Mouse (Mus musculus) limb, embryonic 11.5 days (tissue): ENCODE results near the gene BC024978. TPM values are rescaled to one million over a fixed set of nuclear protein-coding genes. Genes with fewer than 3 reads are reported as not detected.

Source experiments
- ATAC-seq: fragments of 200-750 bp; cut with Nextera tagmentation; 2 replicates; pipeline ENCODE4 v1.8.0; 2017; ENCODE audit warnings: low read depth; ENCODE audit not compliant: insufficient number of reproducible peaks, low FRiP score, low TSS enrichment
- DNase-seq: peaks from one replicate; pipeline ENCODE4 v3.0.0-alpha.2; 2015; ENCODE audit warnings: low spot score
- H3K27ac ChIP-seq: fragments of 300-500 bp; sonication (generic); replicated peaks from 2 replicates; pipeline ENCODE4 v1.5.1; 2014; ENCODE audit warnings: low read depth, mild to moderate bottlenecking, low read length
- H3K27me3 ChIP-seq: fragments of 300-500 bp; sonication (generic); 2 replicates; pipeline ENCODE4 v1.6.1; 2014; ENCODE audit warnings: mild to moderate bottlenecking, low read length, mixed read lengths; ENCODE audit not compliant: control insufficient read depth, insufficient read depth
- H3K36me3 ChIP-seq: fragments of 300-500 bp; sonication (generic); 2 replicates; pipeline ENCODE4 v1.6.1; 2014; ENCODE audit warnings: mild to moderate bottlenecking, low read length, moderate library complexity, mixed read lengths; ENCODE audit not compliant: control insufficient read depth, insufficient read depth
- H3K4me1 ChIP-seq: fragments of 300-500 bp; sonication (generic); 2 replicates; pipeline ENCODE4 v1.6.1; 2014; ENCODE audit warnings: low read length, mixed read lengths; ENCODE audit not compliant: control insufficient read depth, insufficient read depth
- H3K4me2 ChIP-seq: fragments of 300-500 bp; sonication (generic); 2 replicates; pipeline ENCODE4 v1.6.1; 2014; ENCODE audit warnings: low read depth, mild to moderate bottlenecking, moderate library complexity; ENCODE audit not compliant: severe bottlenecking
- H3K4me3 ChIP-seq: fragments of 300-500 bp; sonication (generic); 2 replicates; pipeline ENCODE4 v1.5.1; 2014; ENCODE audit warnings: low read depth, low read length
- H3K9ac ChIP-seq: fragments of 300-500 bp; sonication (generic); 2 replicates; pipeline ENCODE4 v1.6.1; 2014; ENCODE audit warnings: mild to moderate bottlenecking, low read length
- H3K9me3 ChIP-seq: fragments of 300-500 bp; sonication (generic); 2 replicates; pipeline ENCODE4 v1.6.1; 2016; ENCODE audit warnings: low read length; ENCODE audit not compliant: control insufficient read depth
- WGBS: fragments of 180-500 bp; shearing (Covaris S2); extraction: QIAGEN DNeasy Blood & Tissue Kit; methylation state at CpG from one replicate; pipeline ENCODE4 v1.1.7; 2014; 5-methylcytosine and 5-hydroxymethylcytosine counted together
- polyA plus RNA-seq: library from polyadenylated mRNA; unstranded; fragments of >200 nt; fragmentation: Nextera tagmentation; extraction: Ambion mirVana; gene quantifications from 2 replicates; pipeline ENCODE4 v1.2.1, GENCODE M21; 2014

The BC024978 gene
- polyA plus RNA-seq, 1 experiment from 2014 or later = 3.9 TPM

- peaks cover 45% of the 10 kb centered on the region for H3K36me3 ChIP-seq
- H3K9me3 ChIP-seq = no peaks in the 10 kb centered on the region
- no peak overlapping the region for H3K4me3 ChIP-seq
- H3K4me1 ChIP-seq = peaks cover 15% of the 10 kb centered on the region
- no peak overlapping the region for H3K4me2 ChIP-seq
- 83% methylated on average over 4 of the region's 4 CpGs for WGBS
- no peak overlapping the region for H3K9ac ChIP-seq
- no peak overlapping the region for H3K27ac ChIP-seq
- ATAC-seq = no peak
- H3K27me3 ChIP-seq = no peaks in the 10 kb centered on the region
- DNase-seq = no peak
Measured at GRCm38 (mm10) chr7:27193731-27194130, 1.9 kb upstream of the BC024978 start.

GRCm38 (mm10) chr7:27197136-27197535, 1.6 kb downstream of the BC024978 start:
- Histone ChIP-seq H3K36me3 (peaks cover 14% of the 10 kb centered on the region), H3K4me3 (no peak overlapping the region), H3K27ac (no peak overlapping the region), H3K9me3 (no peaks in the 10 kb centered on the region), H3K4me1 (peaks cover 15% of the 10 kb centered on the region), H3K9ac (no peak overlapping the region), H3K4me2 (no peak overlapping the region), H3K27me3 (no peaks in the 10 kb centered on the region)
- ATAC-seq = no peak
- 92% methylated on average over 3 of the region's 3 CpGs for WGBS
- DNase-seq = no peak

GRCm38 (mm10) chr7:27197634-27198033, 2.1 kb downstream of the BC024978 start:
- Histone ChIP-seq H3K4me1 (peaks cover 15% of the 10 kb centered on the region), H3K27me3 (no peaks in the 10 kb centered on the region), H3K9me3 (no peaks in the 10 kb centered on the region), H3K4me3 (no peak overlapping the region), H3K27ac (no peak overlapping the region), H3K9ac (no peak overlapping the region), H3K4me2 (no peak overlapping the region), H3K36me3 (peaks cover 10% of the 10 kb centered on the region; the same call in 1 of the 2 replicates)
- ATAC-seq = no peak
- 91% methylated on average over 8 of the region's 8 CpGs for WGBS
- DNase-seq = no peak

DNA sequence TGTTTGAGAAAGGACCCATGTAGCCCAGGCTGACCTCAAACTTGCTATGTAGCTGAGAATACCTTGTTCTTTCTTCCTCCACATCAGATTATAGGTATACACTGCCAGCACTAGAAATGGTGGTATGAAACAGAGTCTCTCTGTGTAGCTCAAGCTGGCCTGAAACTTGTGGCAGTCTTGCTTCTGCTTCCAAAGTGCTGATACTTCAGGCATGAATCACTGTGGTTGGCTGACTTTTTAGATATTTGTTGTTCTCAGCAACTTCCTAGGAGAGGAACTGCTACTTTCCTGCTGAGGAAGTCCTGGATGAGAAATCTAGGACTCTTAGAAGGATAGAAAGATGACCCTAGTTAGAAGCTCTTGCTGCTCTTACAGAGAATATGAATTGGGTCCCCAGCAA, 2.8 kb downstream of the BC024978 start:
- H3K4me1 ChIP-seq = peaks cover 15% of the 10 kb centered on the region
- H3K36me3 ChIP-seq = peaks cover 8% of the 10 kb centered on the region
- H3K9ac ChIP-seq = no peak overlapping the region
- H3K9me3 ChIP-seq = no peaks in the 10 kb centered on the region
- DNase-seq (no peak), ATAC-seq (no peak)
- no peaks in the 10 kb centered on the region for H3K27me3 ChIP-seq
- H3K27ac ChIP-seq = no peak overlapping the region
- no peak overlapping the region for H3K4me3 ChIP-seq
- no peak overlapping the region for H3K4me2 ChIP-seq

- no peaks in the 10 kb centered on the region for H3K9me3 ChIP-seq
- peaks cover 9% of the 10 kb centered on the region for H3K36me3 ChIP-seq
- 93% methylated on average over 8 of the region's 8 CpGs for WGBS
Measured at GRCm38 (mm10) chr7:27198779-27199178, 3.2 kb downstream of the BC024978 start.

DNA sequence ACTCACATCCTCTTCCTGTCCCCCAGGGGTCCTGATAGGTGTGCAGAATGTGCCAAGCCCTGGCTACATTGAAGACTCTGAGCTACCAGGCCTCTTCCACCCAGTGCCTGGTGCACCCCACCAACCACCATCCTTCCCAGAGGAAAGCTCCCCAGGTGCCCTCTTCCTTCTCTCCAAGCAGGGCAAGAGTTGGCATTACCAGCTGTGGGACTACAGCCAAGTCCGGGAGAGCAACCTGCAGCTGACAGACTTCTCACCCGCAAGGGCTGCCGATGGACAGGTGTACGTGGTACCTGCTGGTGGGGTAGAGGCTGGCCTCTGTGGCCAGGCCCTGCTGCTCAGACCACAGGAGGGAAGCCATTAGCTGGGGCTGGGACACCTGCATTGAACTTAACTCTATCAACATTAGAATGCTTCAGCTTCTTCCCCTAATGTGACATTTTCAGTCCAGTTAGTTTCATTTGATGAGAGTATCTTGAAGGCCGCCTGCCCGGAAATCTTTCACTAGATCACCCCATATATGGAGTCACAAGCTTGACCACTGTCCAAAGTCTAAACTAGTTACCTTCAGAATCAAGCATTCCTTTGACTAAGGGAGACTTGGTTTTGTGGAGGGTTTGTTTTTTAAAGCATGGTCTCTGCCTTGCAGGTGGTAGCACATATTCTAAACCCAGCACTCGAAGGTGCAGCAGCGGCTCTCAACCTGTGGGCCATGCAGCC, 8.3 kb downstream of the BC024978 start:
- peaks cover 7% of the 10 kb centered on the region for H3K36me3 ChIP-seq
- H3K9me3 ChIP-seq = no peaks in the 10 kb centered on the region
- no peak overlapping the region for H3K4me2 ChIP-seq
- H3K27me3 ChIP-seq = no peaks in the 10 kb centered on the region
- 95% methylated on average over 8 of the region's 8 CpGs for WGBS
- H3K9ac ChIP-seq = no peak overlapping the region
- H3K4me3 ChIP-seq = no peak overlapping the region
- no peak overlapping the region for H3K27ac ChIP-seq
- DNase-seq (no peak), ATAC-seq (no peak)
- H3K4me1 ChIP-seq = no peaks in the 10 kb centered on the region

More at GRCm38 (mm10) chr7:27198779-27199178, 3.2 kb downstream of the BC024978 start:
- ATAC-seq = no peak
- H3K27ac ChIP-seq = no peak overlapping the region
- no peak overlapping the region for H3K4me3 ChIP-seq
- no peak for DNase-seq
- no peak overlapping the region for H3K9ac ChIP-seq
- no peak overlapping the region for H3K4me2 ChIP-seq
- H3K27me3 ChIP-seq = no peaks in the 10 kb centered on the region
- H3K4me1 ChIP-seq = peaks cover 13% of the 10 kb centered on the region

- Histone ChIP-seq H3K4me3 (no peak overlapping the region), H3K9me3 (no peaks in the 10 kb centered on the region; the same call in 1 of the 2 replicates), H3K4me1 (no peaks in the 10 kb centered on the region), H3K9ac (no peak overlapping the region), H3K27me3 (no peaks in the 10 kb centered on the region), H3K4me2 (no peak overlapping the region), H3K27ac (no peak overlapping the region), H3K36me3 (peaks cover 12% of the 10 kb centered on the region)
- WGBS = 88% methylated on average over 2 of the region's 2 CpGs
- ATAC-seq (no peak), DNase-seq (no peak)
Measured at GRCm38 (mm10) chr7:27212626-27213025, 17.0 kb downstream of the BC024978 start.

GRCm38 (mm10) chr7:27218586-27218985, 23.0 kb downstream of the BC024978 start:
- Histone ChIP-seq H3K27ac (no peak overlapping the region), H3K4me2 (no peak overlapping the region), H3K36me3 (no peaks in the 10 kb centered on the region), H3K9me3 (no peaks in the 10 kb centered on the region; the same call in 1 of the 2 replicates), H3K9ac (no peak overlapping the region), H3K27me3 (no peaks in the 10 kb centered on the region), H3K4me3 (no peak overlapping the region), H3K4me1 (no peaks in the 10 kb centered on the region)
- no peak for DNase-seq
- ATAC-seq = no peak
- WGBS = 76% methylated on average over 7 of the region's 7 CpGs

- Histone ChIP-seq H3K4me3 (no peak overlapping the region), H3K27ac (no peak overlapping the region), H3K27me3 (no peaks in the 10 kb centered on the region), H3K4me2 (no peak overlapping the region), H3K36me3 (no peaks in the 10 kb centered on the region), H3K4me1 (no peaks in the 10 kb centered on the region), H3K9ac (no peak overlapping the region), H3K9me3 (no peaks in the 10 kb centered on the region; the same call in 1 of the 2 replicates)
- WGBS = 77% methylated on average over 11 of the region's 11 CpGs
- DNase-seq = no peak
- ATAC-seq = no peak
Measured at GRCm38 (mm10) chr7:27219937-27220336, 24.4 kb downstream of the BC024978 start.
